In genomic region chr12:107749381-107750085, GRCm38 (mm10) we compare ENCODE assay signal across 18 mouse cellular contexts.
DNase-seq lines count a peak whose midpoint lies in the region; ATAC-seq lines count a peak whose summit lies in the region.
"Had no signal": no experiment of that assay in that cellular context is flagged by ENCODE, and none has a peak within 500 bp of the region (broad histone marks: within the 10 kb centered on the region; RNA-seq: fewer than 3 reads in every experiment).

No protein-coding gene starts in this region.

- no peaks in the 10 kb centered on the region for H3K27me3 ChIP-seq in embryonic facial prominence, embryonic 13.5 days
- H3K27me3 ChIP-seq in limb, embryonic 15.5 days, result no peaks in the 10 kb centered on the region
- H3K27me3 ChIP-seq: kidney, embryonic 15.5 days; lung, embryonic 15.5 days; midbrain, embryonic 12.5 days; neural tube, embryonic 12.5 days had no signal

- no peaks in the 10 kb centered on the region for H3K36me3 ChIP-seq in embryonic facial prominence, embryonic 13.5 days
- H3K36me3 ChIP-seq in limb, embryonic 15.5 days, result no peaks in the 10 kb centered on the region
- H3K36me3 ChIP-seq: kidney, embryonic 15.5 days; lung, embryonic 15.5 days; midbrain, embryonic 12.5 days; neural tube, embryonic 12.5 days had no signal

- no peak overlapping the region for H3K4me2 ChIP-seq in embryonic facial prominence, embryonic 13.5 days
- no peak overlapping the region for H3K4me2 ChIP-seq in limb, embryonic 15.5 days
- H3K4me2 ChIP-seq: kidney, embryonic 15.5 days; lung, embryonic 15.5 days; midbrain, embryonic 12.5 days; neural tube, embryonic 12.5 days had no signal

- no peaks in the 10 kb centered on the region for H3K9me3 ChIP-seq in embryonic facial prominence, embryonic 13.5 days
- no peaks in the 10 kb centered on the region for H3K9me3 ChIP-seq in limb, embryonic 15.5 days
- H3K9me3 ChIP-seq: kidney, embryonic 15.5 days; lung, embryonic 15.5 days; midbrain, embryonic 12.5 days; neural tube, embryonic 12.5 days had no signal

- H3K27ac ChIP-seq in embryonic facial prominence, embryonic 13.5 days, result 0 out of 2 replicates have a peak overlapping the region, but pooled peaks have one; percentile 28
- 0 out of 2 replicates have a peak overlapping the region, but pooled peaks have one; percentile 11 for H3K27ac ChIP-seq in limb, embryonic 15.5 days
- H3K27ac ChIP-seq: kidney, embryonic 15.5 days; liver, embryonic 14.5 days; lung, embryonic 15.5 days; midbrain, embryonic 12.5 days; neural tube, embryonic 12.5 days had no signal

- no peak overlapping the region for H3K9ac ChIP-seq in embryonic facial prominence, embryonic 13.5 days
- no peak overlapping the region for H3K9ac ChIP-seq in limb, embryonic 15.5 days
- H3K9ac ChIP-seq: kidney, embryonic 15.5 days; liver, embryonic 14.5 days; lung, embryonic 15.5 days; midbrain, embryonic 12.5 days; neural tube, embryonic 12.5 days had no signal

- no peak overlapping the region for H3K4me3 ChIP-seq in embryonic facial prominence, embryonic 13.5 days
- H3K4me3 ChIP-seq in limb, embryonic 15.5 days, result no peak overlapping the region
- H3K4me3 ChIP-seq: kidney, embryonic 15.5 days; lung, embryonic 15.5 days; midbrain, embryonic 12.5 days; neural tube, embryonic 12.5 days had no signal

- H3K4me1 ChIP-seq in embryonic facial prominence, embryonic 13.5 days, result peaks cover 54% of the 10 kb centered on the region
- H3K4me1 ChIP-seq in limb, embryonic 15.5 days, result peaks cover 35% of the 10 kb centered on the region

- WGBS in embryonic facial prominence, embryonic 13.5 days, result 57% methylated on average over 11 of the region's 11 CpGs
- 41% methylated on average over 11 of the region's 11 CpGs for WGBS in limb, embryonic 15.5 days

- no peak for ATAC-seq in embryonic facial prominence, embryonic 13.5 days (ENCODE audit: insufficient number of reproducible peaks, insufficient read depth, low FRiP score, low TSS enrichment, low read depth)
- no peak for ATAC-seq in limb, embryonic 15.5 days (ENCODE audit: insufficient number of reproducible peaks, low FRiP score, low TSS enrichment, low read depth)
- ATAC-seq: hindbrain, embryonic 16.5 days had no signal

- DNase-seq in heart, adult 18-20 months, result peak; percentile 21 to 25
- no peak for DNase-seq in heart, adult 8-10 months (ENCODE audit: low spot score)
- DNase-seq in right cerebral cortex, adult 18-20 months, result peak; percentile 29
- DNase-seq in right cerebral cortex, postnatal 14 days, result no peak
- DNase-seq in urinary bladder, postnatal 14 days (ENCODE audit: low spot score), result no peak
- DNase-seq: cerebellum, adult 9-11 months; gastrocnemius, postnatal 36 days; kidney, postnatal 4 days; layer of hippocampus, adult 9-11 months; lung, postnatal 4 days had no signal

Comparison
In these comparisons a context has a peak if more than half of its experiments do, and no peak if none do; other contexts are left out.
1. DNase-seq: peak in heart, adult 18-20 months (2 of 2) and right cerebral cortex, adult 18-20 months (single experiment); none in heart, adult 8-10 months (single experiment), right cerebral cortex, postnatal 14 days (single experiment) and urinary bladder, postnatal 14 days (single experiment).